ENCODE assay signal across 21 mouse cellular contexts in genomic region chr6:8727806-8728205, GRCm38 (mm10). TPM values are rescaled to one million over a fixed set of nuclear protein-coding genes. Genes with fewer than 3 reads are reported as not detected.
DNase-seq lines count a peak whose midpoint lies in the region; ATAC-seq lines count a peak whose summit lies in the region.
"Had no signal": no experiment of that assay in that cellular context is flagged by ENCODE, and none has a peak within 500 bp of the region (broad histone marks: within the 10 kb centered on the region; RNA-seq: fewer than 3 reads in every experiment).

No protein-coding gene starts in this region.

- H3K4me2 ChIP-seq in liver, embryonic 11.5 days, result no peak overlapping the region
- H3K4me2 ChIP-seq: embryonic facial prominence, embryonic 13.5 days; embryonic facial prominence, embryonic 15.5 days; forebrain, embryonic 12.5 days had no signal

- H3K27me3 ChIP-seq in liver, embryonic 11.5 days (replicated peaks; ENCODE audit: control insufficient read depth, insufficient read depth, low read length), result no peaks in the 10 kb centered on the region
- no peaks in the 10 kb centered on the region for H3K27me3 ChIP-seq in limb, embryonic 10.5 days (ENCODE audit: low read depth, poor library complexity, severe bottlenecking)
- H3K27me3 ChIP-seq: embryonic facial prominence, embryonic 13.5 days; embryonic facial prominence, embryonic 15.5 days; forebrain, embryonic 12.5 days had no signal

- H3K36me3 ChIP-seq in liver, embryonic 11.5 days (ENCODE audit: control insufficient read depth, insufficient read depth, low read length), result no peaks in the 10 kb centered on the region
- H3K36me3 ChIP-seq in limb, embryonic 10.5 days, result no peaks in the 10 kb centered on the region
- H3K36me3 ChIP-seq: embryonic facial prominence, embryonic 13.5 days; embryonic facial prominence, embryonic 15.5 days; forebrain, embryonic 10.5 days; forebrain, embryonic 12.5 days had no signal

- no peak overlapping the region for H3K4me3 ChIP-seq in liver, embryonic 11.5 days (ENCODE audit: low read depth, low read length)
- H3K4me3 ChIP-seq in limb, embryonic 10.5 days, result no peak overlapping the region
- H3K4me3 ChIP-seq: embryonic facial prominence, embryonic 13.5 days; embryonic facial prominence, embryonic 15.5 days; erythroblast, embryonic 14.5 days; forebrain, embryonic 10.5 days; forebrain, embryonic 12.5 days had no signal

- no peaks in the 10 kb centered on the region for H3K9me3 ChIP-seq in liver, embryonic 11.5 days (ENCODE audit: control insufficient read depth, low read length)
- H3K9me3 ChIP-seq in limb, embryonic 10.5 days (replicated peaks), result no peaks in the 10 kb centered on the region
- H3K9me3 ChIP-seq: embryonic facial prominence, embryonic 15.5 days had no signal

- H3K4me1 ChIP-seq in liver, embryonic 11.5 days (replicated peaks; ENCODE audit: control insufficient read depth, insufficient read depth, low read length), result no peaks in the 10 kb centered on the region
- peaks cover 24% of the 10 kb centered on the region for H3K4me1 ChIP-seq in limb, embryonic 10.5 days
- H3K4me1 ChIP-seq: embryonic facial prominence, embryonic 15.5 days had no signal

- DNase-seq in liver, embryonic 11.5 days (ENCODE audit: low spot score), result peak; percentile 9
- DNase-seq in liver, result no peak
- DNase-seq in brain, adult 2 months (ENCODE audit: low read depth, low spot score), result peak; percentile 57
- peak; percentile 19 for DNase-seq in limb, embryonic 10.5 days (ENCODE audit: low spot score)
- no peak for DNase-seq in cerebellum, adult 18-20 months
- DNase-seq: adrenal gland, adult 2 months; adrenal gland, postnatal 10 days; adrenal gland, postnatal 25 days; cerebellum, adult 11-12 months; cerebellum, adult 8-10 months; cerebellum, adult 9-11 months; cerebellum, postnatal 14 days; cerebellum, postnatal 36 days; embryo, embryonic 11 days had no signal

- 86% methylated on average over 8 of the region's 8 CpGs for WGBS in liver, embryonic 11.5 days
- WGBS in limb, embryonic 10.5 days, result 92% methylated on average over 8 of the region's 8 CpGs

- H3K9ac ChIP-seq in liver, embryonic 11.5 days (ENCODE audit: low read depth, low read length), result no peak overlapping the region
- H3K9ac ChIP-seq: embryonic facial prominence, embryonic 13.5 days; embryonic facial prominence, embryonic 15.5 days; forebrain, embryonic 12.5 days had no signal

- H3K27ac ChIP-seq in liver, embryonic 11.5 days (ENCODE audit: low read depth, low read length), result no peak overlapping the region
- no peak overlapping the region for H3K27ac ChIP-seq in limb, embryonic 10.5 days
- H3K27ac ChIP-seq: embryonic facial prominence, embryonic 13.5 days; embryonic facial prominence, embryonic 15.5 days; forebrain, embryonic 10.5 days; forebrain, embryonic 12.5 days had no signal

- no peak for ATAC-seq in liver, embryonic 11.5 days (replicated peaks; ENCODE audit: low FRiP score)
- ATAC-seq: forebrain, embryonic 14.5 days; forebrain, embryonic 16.5 days had no signal

RNA-seq across cellular contexts. Expression of gene Ica1, which starts 50.5 kb away (rescaled TPM):
- 13.2 and 14.5 TPM in 2 replicates for polyA plus RNA-seq in liver, embryonic 11.5 days (2014; fragmentation: Nextera tagmentation; extraction: Ambion mirVana)
- polyA plus RNA-seq in limb, embryonic 10.5 days (2016; fragmentation: Nextera tagmentation; extraction: Ambion mirVana), result 11.9 and 17.1 TPM in 2 replicates

Comparison
In these comparisons a context has a peak if more than half of its experiments do, and no peak if none do; other contexts are left out.
1. DNase-seq: peak in liver, embryonic 11.5 days (single experiment), brain, adult 2 months (single experiment) and limb, embryonic 10.5 days (single experiment); none in liver (single experiment) and cerebellum, adult 18-20 months (0 of 2).